Mouse (Mus musculus) hindbrain, embryonic 14.5 days (tissue): ENCODE results near the gene Klrb1b. TPM values are rescaled to one million over a fixed set of nuclear protein-coding genes. Genes with fewer than 3 reads are reported as not detected.

Experiments used
- ATAC-seq: fragments of 200-750 bp; cut with Nextera tagmentation; 2 replicates; pipeline ENCODE4 v1.8.0; 2017; ENCODE audit warnings: moderate number of reproducible peaks, mild to moderate bottlenecking, moderate TSS enrichment, moderate library complexity; ENCODE audit not compliant: low FRiP score
- DNase-seq: peaks from one replicate; pipeline ENCODE4 v3.0.0-alpha.2; 2015; ENCODE audit warnings: low spot score
- H3K27ac ChIP-seq: fragments of 300-500 bp; sonication (generic); 2 replicates; pipeline ENCODE4 v1.5.1; 2014; ENCODE audit warnings: mild to moderate bottlenecking, moderate library complexity
- H3K27me3 ChIP-seq: fragments of 300-500 bp; sonication (generic); 2 replicates; pipeline ENCODE4 v1.6.1; 2014; ENCODE audit warnings: mild to moderate bottlenecking, low read length, mixed read lengths; ENCODE audit not compliant: control insufficient read depth, insufficient read depth
- H3K36me3 ChIP-seq: fragments of 300-500 bp; sonication (generic); replicated peaks from 2 replicates; pipeline ENCODE4 v1.6.1; 2014; ENCODE audit not compliant: control insufficient read depth, insufficient read depth
- H3K4me1 ChIP-seq: fragments of 300-500 bp; sonication (generic); replicated peaks from 2 replicates; pipeline ENCODE4 v1.6.1; 2014; ENCODE audit warnings: antibody characterized with exemption, low read length, mixed read lengths; ENCODE audit not compliant: control insufficient read depth, insufficient read depth
- H3K4me2 ChIP-seq: fragments of 300-500 bp; sonication (generic); replicated peaks from 2 replicates; pipeline ENCODE4 v1.6.1; 2014; ENCODE audit warnings: mild to moderate bottlenecking, moderate library complexity
- H3K4me3 ChIP-seq: fragments of 300-500 bp; sonication (generic); replicated peaks from 2 replicates; pipeline ENCODE4 v1.5.1; 2014; ENCODE audit warnings: mild to moderate bottlenecking, low read length
- H3K9ac ChIP-seq: fragments of 300-500 bp; sonication (generic); 2 replicates; pipeline ENCODE4 v1.6.1; 2014
- H3K9me3 ChIP-seq: fragments of 300-500 bp; sonication (generic); 2 replicates; pipeline ENCODE4 v1.6.1; 2016; ENCODE audit warnings: low read length; ENCODE audit not compliant: control insufficient read depth
- WGBS: fragments of 180-500 bp; shearing (Covaris S2); extraction: QIAGEN DNeasy Blood & Tissue Kit; methylation state at CpG from one replicate; pipeline ENCODE4 v1.1.7; 2014; 5-methylcytosine and 5-hydroxymethylcytosine counted together
- polyA plus RNA-seq: library from polyadenylated mRNA; unstranded; fragments of >200 nt; fragmentation: Nextera tagmentation; extraction: Ambion mirVana; gene quantifications from 2 replicates; pipeline ENCODE4 v1.2.1, GENCODE M21; 2014

The Klrb1b gene
- not detected in 2 replicates for polyA plus RNA-seq

- Histone ChIP-seq H3K9me3 (no peaks in the 10 kb centered on the region), H3K27me3 (no peaks in the 10 kb centered on the region), H3K4me2 (no peak within 1 kb of the TSS), H3K36me3 (no peaks in the 10 kb centered on the region), H3K9ac (no peak within 1 kb of the TSS), H3K27ac (no peak within 1 kb of the TSS), H3K4me1 (no peaks in the 10 kb centered on the region), H3K4me3 (no peak within 1 kb of the TSS)
- WGBS, result 87% methylated on average over 6 of the region's 6 CpGs
- DNase-seq (no peak), ATAC-seq (no peak)
Observed at GRCm38 (mm10) chr6:128826132-128826531, at the start of gene Klrb1b, which contains the start of gene Gm44511. TSS of gene Klrb1b (minus strand) at chr6:128826331. TSS of gene Gm44511 (minus strand) at chr6:128826315.

GRCm38 (mm10) chr6:128871910-128872610 lies 45.9 kb upstream of the Klrb1b start:
- no peaks in the 10 kb centered on the region for H3K4me1 ChIP-seq
- 88% methylated on average over 1 of the region's 1 CpGs for WGBS
- H3K27me3 ChIP-seq, result no peaks in the 10 kb centered on the region
- no peak for ATAC-seq
- H3K4me2 ChIP-seq, result no peak overlapping the region
- no peak for DNase-seq
- H3K4me3 ChIP-seq, result no peak overlapping the region
- no peak overlapping the region for H3K27ac ChIP-seq
- 0 out of 2 replicates have a peak, but pooled peaks cover 3% of the 10 kb centered on the region for H3K9me3 ChIP-seq
- no peaks in the 10 kb centered on the region for H3K36me3 ChIP-seq
- no peak overlapping the region for H3K9ac ChIP-seq

- Histone ChIP-seq H3K27me3 (no peaks in the 10 kb centered on the region), H3K9ac (no peak overlapping the region), H3K4me1 (no peaks in the 10 kb centered on the region), H3K4me3 (no peak overlapping the region), H3K36me3 (no peaks in the 10 kb centered on the region), H3K9me3 (no peaks in the 10 kb centered on the region), H3K4me2 (no peak overlapping the region), H3K27ac (no peak overlapping the region)
- 5% methylated on average over 3 of the region's 3 CpGs for WGBS
- no peak for ATAC-seq
- no peak for DNase-seq
Observed at GRCm38 (mm10) chr6:128868861-128869260, 42.7 kb upstream of the Klrb1b start.

GRCm38 (mm10) chr6:128857976-128858375 lies 31.8 kb upstream of the Klrb1b start:
- ATAC-seq (no peak), DNase-seq (no peak)
- WGBS, result 91% methylated on average over 2 of the region's 2 CpGs
- Histone ChIP-seq H3K27ac (no peak overlapping the region), H3K27me3 (no peaks in the 10 kb centered on the region), H3K9ac (no peak overlapping the region), H3K36me3 (no peaks in the 10 kb centered on the region), H3K4me2 (no peak overlapping the region), H3K9me3 (no peaks in the 10 kb centered on the region), H3K4me1 (no peaks in the 10 kb centered on the region), H3K4me3 (no peak overlapping the region)

- Histone ChIP-seq H3K9ac (no peak overlapping the region), H3K27me3 (no peaks in the 10 kb centered on the region), H3K4me1 (no peaks in the 10 kb centered on the region), H3K36me3 (no peaks in the 10 kb centered on the region), H3K27ac (no peak overlapping the region), H3K9me3 (no peaks in the 10 kb centered on the region), H3K4me2 (no peak overlapping the region), H3K4me3 (no peak overlapping the region)
- ATAC-seq, result peak; percentile 66
- peak; percentile 40 for DNase-seq
- 54% methylated on average over 5 of the region's 5 CpGs for WGBS
Observed at GRCm38 (mm10) chr6:128856250-128856649, 30.1 kb upstream of the Klrb1b start.

- 81% methylated on average over 1 of the region's 1 CpGs for WGBS
- ATAC-seq (no peak), DNase-seq (no peak)
- no peaks in the 10 kb centered on the region for H3K27me3 ChIP-seq
- H3K36me3 ChIP-seq, result no peaks in the 10 kb centered on the region
- no peak overlapping the region for H3K4me2 ChIP-seq
- H3K4me1 ChIP-seq, result no peaks in the 10 kb centered on the region
- H3K4me3 ChIP-seq, result no peak overlapping the region
- H3K9me3 ChIP-seq, result no peaks in the 10 kb centered on the region
- no peak overlapping the region for H3K9ac ChIP-seq
- H3K27ac ChIP-seq, result no peak overlapping the region
Observed at GRCm38 (mm10) chr6:128855477-128855876, 29.3 kb upstream of the Klrb1b start.

- Histone ChIP-seq H3K27ac (no peak overlapping the region), H3K36me3 (no peaks in the 10 kb centered on the region), H3K9ac (no peak overlapping the region), H3K9me3 (no peaks in the 10 kb centered on the region), H3K4me3 (no peak overlapping the region), H3K27me3 (no peaks in the 10 kb centered on the region), H3K4me1 (no peaks in the 10 kb centered on the region), H3K4me2 (no peak overlapping the region)
- 90% methylated on average over 3 of the region's 3 CpGs for WGBS
- no peak for DNase-seq
- no peak for ATAC-seq
Observed at GRCm38 (mm10) chr6:128854895-128855294, 28.8 kb upstream of the Klrb1b start.

- H3K27me3 ChIP-seq, result no peaks in the 10 kb centered on the region
- H3K4me1 ChIP-seq, result no peaks in the 10 kb centered on the region
- peak; percentile 77 for DNase-seq
- peak; percentile 70; the same call in 1 of the 2 replicates for ATAC-seq
- no peak overlapping the region for H3K27ac ChIP-seq
- peak overlapping the region; percentile 21; the same call in 1 of the 2 replicates for H3K4me2 ChIP-seq
- no peaks in the 10 kb centered on the region for H3K36me3 ChIP-seq
- H3K9ac ChIP-seq, result no peak overlapping the region
- 48% methylated on average over 12 of the region's 12 CpGs for WGBS
- H3K9me3 ChIP-seq, result no peaks in the 10 kb centered on the region
- no peak overlapping the region for H3K4me3 ChIP-seq
Observed at GRCm38 (mm10) chr6:128854024-128854820, 28.1 kb upstream of the Klrb1b start.

GRCm38 (mm10) chr6:128852766-128853165 lies 26.6 kb upstream of the Klrb1b start:
- Histone ChIP-seq H3K36me3 (no peaks in the 10 kb centered on the region), H3K4me2 (no peak overlapping the region), H3K9ac (no peak overlapping the region), H3K4me3 (no peak overlapping the region), H3K4me1 (no peaks in the 10 kb centered on the region), H3K9me3 (no peaks in the 10 kb centered on the region), H3K27ac (no peak overlapping the region), H3K27me3 (no peaks in the 10 kb centered on the region)
- DNase-seq (no peak), ATAC-seq (no peak)
- 86% methylated on average over 3 of the region's 3 CpGs for WGBS
